Mouse (Mus musculus) limb, embryonic 12.5 days (tissue): ENCODE measurements around the gene Isca2. TPM values are rescaled to one million over a fixed set of nuclear protein-coding genes. Genes with fewer than 3 reads are reported as not detected.

Experiments used
- ATAC-seq: fragments of 200-750 bp; cut with Nextera tagmentation; 2 replicates; pipeline ENCODE4 v1.8.0; 2017; ENCODE audit warnings: low read depth, moderate TSS enrichment; ENCODE audit not compliant: insufficient number of reproducible peaks, insufficient read depth, low FRiP score, low TSS enrichment
- H3K27ac ChIP-seq: fragments of 300-500 bp; sonication (generic); 2 replicates; pipeline ENCODE4 v1.5.1; 2016; ENCODE audit warnings: mild to moderate bottlenecking, moderate library complexity
- H3K27me3 ChIP-seq: fragments of 300-500 bp; sonication (generic); 2 replicates; pipeline ENCODE4 v1.6.1; 2016; ENCODE audit warnings: mild to moderate bottlenecking, moderate library complexity
- H3K36me3 ChIP-seq: fragments of 300-500 bp; sonication (generic); 2 replicates; pipeline ENCODE4 v1.6.1; 2016; ENCODE audit warnings: mild to moderate bottlenecking, moderate library complexity
- H3K4me1 ChIP-seq: fragments of 300-500 bp; sonication (generic); replicated peaks from 2 replicates; pipeline ENCODE4 v1.6.1; 2016
- H3K4me2 ChIP-seq: fragments of 300-500 bp; sonication (generic); 2 replicates; pipeline ENCODE4 v1.6.1; 2016; ENCODE audit warnings: mild to moderate bottlenecking, moderate library complexity
- H3K4me3 ChIP-seq: fragments of 300-500 bp; sonication (generic); replicated peaks from 2 replicates; pipeline ENCODE4 v1.5.1; 2016; ENCODE audit warnings: mild to moderate bottlenecking
- H3K9ac ChIP-seq: fragments of 300-500 bp; sonication (generic); replicated peaks from 2 replicates; pipeline ENCODE4 v1.6.1; 2016; ENCODE audit warnings: mild to moderate bottlenecking, moderate library complexity
- H3K9me3 ChIP-seq: fragments of 300-500 bp; sonication (generic); 2 replicates; pipeline ENCODE4 v1.6.1; 2016; ENCODE audit warnings: mild to moderate bottlenecking, moderate library complexity
- WGBS: fragments of 180-500 bp; shearing (Covaris S2); methylation state at CpG from one replicate; pipeline ENCODE4 v1.1.7; 2016; 5-methylcytosine and 5-hydroxymethylcytosine counted together
- polyA plus RNA-seq: library from polyadenylated mRNA; unstranded; fragments of >200 nt; fragmentation: Nextera tagmentation; extraction: Ambion mirVana; gene quantifications from 2 replicates; pipeline ENCODE4 v1.2.1, GENCODE M21; 2016

Isca2 gene
- polyA plus RNA-seq, 1 experiment from 2014 or later, result 145 TPM

GRCm38 (mm10) chr12:84819236-84820168 is 46.5 kb downstream of the Isca2 start:
- ATAC-seq, result peak; percentile 52; the same call in 1 of the 2 replicates
- H3K27ac ChIP-seq, result no peak overlapping the region
- H3K27me3 ChIP-seq, result peaks cover 11% of the 10 kb centered on the region; the same call in 1 of the 2 replicates
- H3K4me2 ChIP-seq, result no peak overlapping the region
- WGBS, result 79% methylated on average over 13 of the region's 13 CpGs
- H3K36me3 ChIP-seq, result no peaks in the 10 kb centered on the region
- H3K9ac ChIP-seq, result no peak overlapping the region
- no peaks in the 10 kb centered on the region for H3K4me1 ChIP-seq
- no peaks in the 10 kb centered on the region for H3K9me3 ChIP-seq
- H3K4me3 ChIP-seq, result no peak overlapping the region

GRCm38 (mm10) chr12:84823601-84824000 is 50.5 kb downstream of the Isca2 start:
- Histone ChIP-seq H3K4me1 (0 out of 2 replicates have a peak, but pooled peaks cover 4% of the 10 kb centered on the region), H3K4me3 (no peak overlapping the region), H3K4me2 (no peak overlapping the region), H3K27ac (no peak overlapping the region), H3K9ac (no peak overlapping the region), H3K9me3 (no peaks in the 10 kb centered on the region), H3K27me3 (peaks cover 32% of the 10 kb centered on the region), H3K36me3 (no peaks in the 10 kb centered on the region)
- WGBS, result 87% methylated on average over 7 of the region's 7 CpGs
- ATAC-seq, result no peak

- Histone ChIP-seq H3K27ac (no peak overlapping the region), H3K9me3 (no peaks in the 10 kb centered on the region)
- ATAC-seq, result no peak
These were observed 51.2 kb downstream of the Isca2 start for GRCm38 (mm10) chr12:84824203-84824602.

More at GRCm38 (mm10) chr12:84824203-84824602, 51.2 kb downstream of the Isca2 start:
- Histone ChIP-seq H3K9ac (no peak overlapping the region), H3K4me2 (no peak overlapping the region), H3K27me3 (peaks cover 38% of the 10 kb centered on the region), H3K4me1 (0 out of 2 replicates have a peak, but pooled peaks cover 4% of the 10 kb centered on the region), H3K4me3 (no peak overlapping the region), H3K36me3 (no peaks in the 10 kb centered on the region)
- 80% methylated on average over 5 of the region's 5 CpGs for WGBS

Other genes starting within 250 kb of the Isca2 start
- gene Vsx2, start 203.5 kb upstream of the Isca2 start, polyA plus RNA-seq, result 0.13 and 0.24 TPM in 2 replicates
- 16.3 and 17.8 TPM in 2 replicates for gene Abcd4, start 155.8 kb upstream of the Isca2 start, polyA plus RNA-seq
- gene Vrtn, start 132.2 kb upstream of the Isca2 start, polyA plus RNA-seq, result not detected in 2 replicates
- not detected in 2 replicates for gene Syndig1l, start 74.4 kb upstream of the Isca2 start, polyA plus RNA-seq
- 67.1 and 67.4 TPM in 2 replicates for gene Npc2, start 99 bp upstream of the Isca2 start, polyA plus RNA-seq
- gene Ltbp2, start 103.3 kb downstream of the Isca2 start, polyA plus RNA-seq, result 0.20 and 0.58 TPM in 2 replicates
- 158 and 162 TPM in 2 replicates for gene Fcf1, start 197.6 kb downstream of the Isca2 start, polyA plus RNA-seq
- 17.8 and 18.9 TPM in 2 replicates for gene Arel1, start 197.6 kb downstream of the Isca2 start, polyA plus RNA-seq
- gene Ylpm1, start 223.1 kb downstream of the Isca2 start, polyA plus RNA-seq, result 37.4 and 40.0 TPM in 2 replicates